Mouse (Mus musculus) kidney, postnatal 36 days (tissue): Measurements from ENCODE around the gene Slc4a5.
A peak's percentile ranks its signal among the peaks of the same experiment; 100 is the strongest.

Experiments used
- DNase-seq, 2 experiments: peaks; one replicate each; pipeline ENCODE4 v3.0.0; 2021 to 2022; ENCODE audit warnings: mixed read lengths in 2 of 2

The Slc4a5 gene

DNA sequence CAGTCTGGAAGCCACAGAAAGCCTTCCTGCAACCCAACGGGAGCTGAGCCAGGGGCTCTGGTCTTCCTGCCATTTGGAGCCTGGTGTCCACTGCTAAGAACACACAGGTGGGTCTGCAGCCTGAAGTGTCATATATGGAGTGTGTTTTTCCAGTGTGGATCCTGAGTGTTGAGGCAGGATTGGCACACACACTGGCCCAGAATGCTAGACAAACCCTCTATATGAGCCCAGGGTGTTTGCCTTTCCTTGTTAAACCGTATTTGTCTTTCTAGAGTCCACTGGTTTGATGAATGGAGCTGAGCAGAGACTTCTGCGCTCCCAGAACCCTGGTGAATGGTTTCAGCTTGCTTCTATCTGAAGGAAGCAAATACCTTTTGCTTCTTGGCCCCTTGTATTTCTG, at the start of gene Slc4a5:
TSS of gene Slc4a5 (plus strand) at position 15 of the 400 bp plus-strand sequence.
- no peak for DNase-seq

DNA sequence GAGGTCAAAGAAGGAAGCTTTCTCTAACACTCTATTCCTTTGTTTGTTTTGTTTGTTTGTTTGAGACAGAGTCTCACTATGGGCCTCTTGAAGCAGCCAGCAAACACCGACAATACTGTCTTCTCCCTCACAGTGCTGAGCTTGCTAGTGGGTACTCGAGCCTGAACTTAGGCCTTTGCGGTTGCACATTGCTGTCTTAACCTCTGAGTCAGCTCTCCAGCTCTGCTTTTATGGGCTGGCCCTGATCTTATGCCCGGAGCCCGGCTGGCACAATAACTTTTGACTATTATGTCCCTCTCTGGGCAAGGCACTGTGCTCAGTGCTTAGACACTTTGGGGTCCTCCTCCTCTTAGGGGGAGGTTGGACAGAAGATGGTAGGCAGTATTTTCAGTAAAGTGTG, 49.8 kb upstream of the Slc4a5 start:
- DNase-seq, result peak; percentile 57 to 72

DNA sequence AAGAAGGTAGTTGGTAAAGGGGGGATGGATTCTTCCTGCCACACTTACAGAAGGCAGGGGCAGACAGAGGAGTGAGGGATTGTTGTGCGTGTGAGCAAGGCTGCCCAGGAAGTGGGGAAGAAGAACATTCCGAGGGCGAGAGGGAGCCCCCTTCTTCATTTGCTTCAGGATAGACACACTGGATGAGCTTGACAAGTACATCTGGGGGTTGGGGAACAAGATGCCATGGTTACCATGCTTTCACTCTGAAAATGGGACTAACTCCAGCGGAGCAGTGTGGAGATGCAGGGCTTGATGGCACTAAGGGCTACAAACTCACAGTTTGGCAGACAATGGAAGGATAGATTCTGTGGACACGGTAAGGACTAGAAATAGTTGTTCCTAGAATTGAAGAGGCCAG, 48.6 kb upstream of the Slc4a5 start:
- DNase-seq, result no peak

DNA sequence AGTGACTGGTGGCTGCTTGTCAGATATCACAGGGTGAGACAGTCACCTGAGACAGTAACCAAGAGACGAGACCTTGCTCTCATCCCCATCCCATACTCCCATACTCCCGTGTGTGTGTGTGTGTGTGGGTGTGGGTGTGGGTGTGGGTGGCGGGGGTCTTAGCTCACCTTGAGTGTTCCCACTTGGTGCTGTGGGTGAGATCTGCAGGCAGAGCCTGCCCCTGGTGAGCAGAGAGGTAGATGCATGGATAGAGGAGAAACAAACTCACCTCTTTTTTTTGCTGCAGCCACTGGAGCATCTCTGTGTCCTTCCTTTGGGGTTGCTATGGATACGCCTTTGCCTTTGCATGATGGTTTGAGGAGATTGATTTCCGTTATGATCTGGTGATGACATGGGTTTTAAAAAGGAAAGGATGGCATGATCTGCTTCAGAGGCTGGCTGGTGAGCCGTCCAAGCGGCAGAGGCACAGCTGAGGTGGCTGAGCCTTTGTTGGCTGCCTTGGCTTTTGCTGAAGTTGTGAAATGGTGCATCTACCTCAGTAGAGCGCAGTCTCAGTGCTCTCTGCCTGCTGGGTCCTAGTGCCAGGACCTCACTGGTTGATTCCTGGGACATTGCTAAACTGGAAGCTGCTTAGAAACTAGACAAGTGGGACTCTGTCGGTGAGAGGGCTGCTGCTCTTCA, 47.2 kb upstream of the Slc4a5 start:
- no peak for DNase-seq

DNA sequence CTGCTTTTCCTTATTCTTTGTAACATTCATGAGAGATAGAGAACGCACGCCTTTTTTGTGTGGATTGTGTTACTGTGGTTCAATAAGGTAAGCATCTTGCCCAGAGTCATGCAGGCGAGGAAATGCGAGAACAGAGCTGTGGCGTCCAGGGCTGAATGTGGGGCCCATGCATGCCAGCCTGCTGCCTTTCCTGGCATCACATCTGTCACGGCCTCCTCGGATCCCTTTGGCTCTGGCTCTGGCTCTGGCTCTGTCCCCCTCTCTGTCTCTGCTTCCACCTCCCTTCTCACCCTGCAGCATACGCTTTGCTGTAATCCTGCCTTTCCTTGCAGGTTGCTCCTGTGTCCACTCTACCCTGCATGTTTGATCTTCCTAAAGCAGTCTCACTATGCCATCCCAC, 43.6 kb upstream of the Slc4a5 start:
- no peak for DNase-seq

DNA sequence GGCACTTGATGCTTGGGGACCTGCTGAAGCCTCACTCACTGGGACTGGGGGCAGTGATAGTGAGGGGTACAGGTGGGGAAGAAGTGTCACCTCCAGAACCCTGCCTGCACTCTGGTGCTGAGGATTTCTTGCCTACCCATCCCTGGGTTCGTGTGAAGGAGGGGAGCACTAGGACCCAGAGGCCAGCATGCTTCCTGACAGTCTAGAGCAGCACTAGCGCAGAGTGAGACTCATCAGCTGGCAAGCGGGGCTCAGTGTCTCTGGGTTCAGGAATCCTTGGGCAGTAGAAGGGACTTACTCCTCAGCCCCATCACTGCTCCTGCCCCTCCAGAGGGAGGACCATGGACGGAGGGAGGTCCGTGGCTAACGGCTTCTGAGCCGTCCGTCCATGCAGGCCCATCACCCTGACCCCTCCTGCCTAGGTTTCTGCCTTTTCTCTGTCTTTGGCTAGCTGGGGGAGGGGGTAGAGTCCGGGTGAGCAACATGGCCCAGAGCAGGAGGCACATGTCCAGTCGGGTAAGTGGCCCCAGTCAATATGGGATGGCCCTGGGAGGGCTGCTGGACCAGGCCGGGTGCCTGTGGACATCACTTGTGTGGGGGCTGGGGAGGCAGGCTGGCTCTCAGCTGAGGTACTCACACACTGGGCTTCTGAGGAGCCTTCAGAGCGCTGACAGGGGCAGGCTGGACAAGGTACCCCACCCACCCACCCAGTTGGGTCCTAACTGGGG, 40.1 kb upstream of the Slc4a5 start:
- peak in 1 of 2 experiments; percentile 28 for DNase-seq

DNA sequence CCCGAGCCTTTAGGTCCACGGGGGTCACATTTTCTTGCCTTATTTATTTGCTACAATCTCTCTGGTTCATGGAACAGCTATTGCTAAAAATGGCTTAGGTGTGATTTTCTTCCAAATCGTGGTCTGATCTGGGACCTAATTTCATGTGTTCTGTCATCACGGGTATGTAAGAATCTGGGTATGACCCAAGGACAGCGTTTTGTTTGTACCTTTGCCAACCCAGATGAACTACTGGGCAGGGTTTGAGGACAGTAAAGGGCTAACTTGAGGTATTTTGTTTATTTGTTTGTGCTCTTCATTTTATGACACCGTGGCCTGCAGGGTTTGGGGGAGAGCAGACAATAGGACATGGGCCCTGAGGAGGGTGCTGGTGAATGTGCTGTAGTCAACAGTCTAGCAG, 39.0 kb upstream of the Slc4a5 start:
- DNase-seq, result no peak

DNA sequence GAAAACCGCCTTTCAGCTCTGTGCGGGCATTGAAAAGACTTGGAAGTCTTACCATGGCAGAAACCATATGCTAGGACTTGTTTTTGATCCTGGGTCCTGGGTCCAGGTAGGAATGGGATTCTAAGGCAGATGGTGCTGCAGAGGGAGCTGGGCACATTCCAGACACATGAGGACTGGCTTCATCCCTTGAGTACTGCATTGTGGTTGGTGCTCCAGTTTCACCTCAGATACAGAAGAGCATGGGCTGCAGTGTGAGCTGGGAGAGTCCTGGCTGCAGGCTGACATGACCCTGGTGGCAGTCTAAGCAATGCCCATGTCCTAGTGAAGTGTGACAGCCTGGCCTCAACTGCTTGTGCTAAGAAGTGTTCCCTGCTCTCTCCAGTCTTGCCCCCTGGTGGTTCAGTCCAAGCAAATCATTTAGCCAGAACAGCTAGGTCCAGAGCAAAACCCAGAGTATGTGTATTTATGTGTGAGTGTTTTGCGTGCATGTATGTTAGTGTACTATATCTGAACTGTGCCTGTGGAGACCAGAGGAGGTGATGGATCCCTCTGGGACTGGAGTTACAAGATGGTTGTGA, 34.7 kb upstream of the Slc4a5 start:
- DNase-seq, result peak in 1 of 2 experiments; percentile 41

DNA sequence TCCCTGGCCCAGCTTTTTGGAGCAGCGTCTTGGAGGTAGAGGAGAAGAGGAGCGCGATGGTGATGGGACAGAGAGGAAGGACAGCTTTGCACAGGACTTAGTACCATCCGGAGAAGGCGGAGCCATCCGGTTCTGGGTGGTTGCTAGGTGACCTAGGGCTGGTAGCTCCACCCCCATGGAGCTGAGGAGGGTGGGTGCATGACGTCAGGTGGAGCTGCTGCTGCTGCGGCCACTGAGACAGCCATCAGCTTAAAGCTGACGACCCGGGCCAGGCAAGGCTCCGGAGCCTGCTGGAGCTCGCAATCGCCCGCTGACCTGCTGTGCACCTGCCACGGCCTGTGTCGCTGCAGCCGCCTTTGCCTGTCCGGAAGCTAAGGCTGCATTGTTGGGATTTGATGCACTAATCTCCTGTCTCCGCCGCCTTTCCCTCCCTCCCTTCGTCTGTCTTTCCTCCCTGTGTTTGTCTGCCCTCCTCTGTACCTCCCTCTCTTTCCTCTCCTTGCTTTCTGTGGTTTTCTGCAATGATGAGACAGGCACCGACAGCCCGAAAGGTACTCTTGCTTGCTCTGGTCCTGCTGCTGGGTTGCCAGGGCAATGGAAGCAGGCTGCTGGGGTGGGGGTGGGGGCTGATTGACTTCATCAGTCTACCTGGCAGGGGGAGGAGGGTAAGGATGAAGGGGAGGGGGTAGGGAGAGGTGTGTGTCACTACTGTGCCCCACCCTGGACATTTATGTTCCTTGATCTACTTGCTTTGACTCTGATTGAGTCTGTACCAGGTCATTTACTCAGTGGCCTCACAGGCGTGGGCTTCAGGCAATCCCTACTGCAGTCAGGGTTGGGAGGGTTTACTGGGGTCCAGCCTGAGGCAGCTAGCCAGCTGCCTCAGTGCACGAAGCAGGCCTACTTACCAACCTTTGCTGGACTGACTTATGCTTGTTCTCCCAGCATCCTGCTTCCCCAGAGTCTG, 33.5 kb upstream of the Slc4a5 start:
- peak; percentile 52 to 63 for DNase-seq

DNA sequence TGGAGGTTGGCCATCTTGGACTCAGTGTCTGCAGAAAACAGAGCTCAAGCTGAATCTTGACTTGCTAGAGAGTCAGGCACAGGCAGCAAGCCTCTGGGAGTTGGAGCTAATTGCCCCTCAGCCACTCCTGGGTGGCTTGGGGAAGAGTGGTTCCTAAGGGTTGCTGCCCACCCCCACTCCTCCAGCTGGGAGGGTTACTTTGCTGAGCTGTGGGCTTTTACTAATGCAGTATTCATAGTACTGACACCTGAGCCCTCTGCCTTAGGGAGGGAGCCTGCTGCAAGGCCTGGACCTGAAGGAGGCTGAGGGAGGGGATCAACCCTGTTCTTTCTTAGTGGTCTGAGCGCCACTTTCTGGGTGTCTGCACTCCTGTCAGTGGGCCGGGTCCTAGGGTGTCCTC, 32.7 kb upstream of the Slc4a5 start:
- DNase-seq, result no peak

DNA sequence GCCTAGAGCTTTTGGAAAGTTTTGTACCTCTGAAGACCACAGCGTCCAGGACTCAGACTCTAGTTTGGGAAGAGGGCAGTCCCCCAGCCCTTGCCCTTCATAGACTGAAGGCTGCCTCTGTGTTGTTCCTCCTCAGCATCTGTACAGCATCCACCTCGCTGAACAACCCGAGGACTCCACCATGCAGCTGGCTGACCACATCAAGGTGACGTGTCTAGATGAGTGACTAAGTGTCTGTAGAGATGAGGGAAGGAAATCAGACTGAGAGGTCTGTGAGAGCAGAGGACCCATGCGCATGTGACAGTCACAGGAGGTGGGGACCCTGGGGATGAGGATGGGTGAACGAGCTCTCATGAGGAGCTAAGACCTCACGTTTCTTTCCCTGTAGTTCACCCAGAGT, 26.1 kb upstream of the Slc4a5 start:
- DNase-seq, result no peak

DNA sequence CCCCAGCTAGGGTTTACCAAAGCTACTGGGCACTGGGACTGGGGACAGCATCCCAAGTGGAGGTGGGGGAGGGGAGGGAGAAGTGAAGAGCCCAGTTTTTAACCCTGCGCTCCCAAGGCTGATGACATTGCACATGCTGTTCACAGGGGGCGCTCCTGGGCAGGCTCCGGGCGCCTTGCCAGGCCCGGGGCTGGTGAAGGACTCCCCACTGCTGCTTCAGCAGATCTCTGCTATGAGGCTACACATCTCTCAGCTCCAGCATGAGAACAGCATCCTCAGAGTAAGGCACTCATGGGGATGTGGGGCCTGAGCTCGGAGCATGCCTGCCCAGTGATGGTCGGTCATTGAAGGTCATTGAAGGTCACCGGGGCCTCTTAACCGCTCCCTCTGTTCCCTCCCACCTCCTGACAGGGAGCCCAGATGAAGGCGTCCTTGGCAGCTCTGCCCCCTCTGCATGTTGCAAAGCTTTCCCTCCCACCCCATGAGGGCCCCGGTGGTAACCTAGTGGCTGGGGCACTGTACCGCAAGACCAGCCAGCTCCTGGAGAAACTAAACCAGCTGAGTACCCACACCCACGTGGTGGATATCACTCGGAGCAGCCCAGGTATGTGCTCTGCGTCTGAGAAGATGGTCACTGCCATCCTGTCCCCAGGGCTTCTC, 22.2 kb upstream of the Slc4a5 start:
- peak; percentile 56 to 77 for DNase-seq

DNA sequence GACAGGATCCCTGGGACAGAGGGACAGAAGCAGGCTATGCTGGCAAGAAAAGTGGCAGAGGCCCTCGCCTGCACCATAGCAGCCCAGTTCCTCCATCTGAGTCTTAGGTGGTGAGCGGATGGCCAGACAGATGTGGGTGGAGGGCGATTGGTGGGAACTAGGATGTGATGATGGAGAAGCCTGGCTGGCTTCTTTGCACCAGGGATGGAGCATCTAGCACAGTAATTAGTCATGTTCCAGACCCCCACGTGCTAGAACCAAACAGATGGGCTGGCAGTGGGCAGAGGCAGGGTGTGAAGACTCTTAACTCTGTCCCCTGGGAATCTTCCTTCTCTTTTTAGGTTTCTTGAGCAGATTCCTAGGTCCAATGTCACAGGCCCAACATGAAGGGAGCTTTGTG, 16.3 kb upstream of the Slc4a5 start:
- DNase-seq, result no peak

DNA sequence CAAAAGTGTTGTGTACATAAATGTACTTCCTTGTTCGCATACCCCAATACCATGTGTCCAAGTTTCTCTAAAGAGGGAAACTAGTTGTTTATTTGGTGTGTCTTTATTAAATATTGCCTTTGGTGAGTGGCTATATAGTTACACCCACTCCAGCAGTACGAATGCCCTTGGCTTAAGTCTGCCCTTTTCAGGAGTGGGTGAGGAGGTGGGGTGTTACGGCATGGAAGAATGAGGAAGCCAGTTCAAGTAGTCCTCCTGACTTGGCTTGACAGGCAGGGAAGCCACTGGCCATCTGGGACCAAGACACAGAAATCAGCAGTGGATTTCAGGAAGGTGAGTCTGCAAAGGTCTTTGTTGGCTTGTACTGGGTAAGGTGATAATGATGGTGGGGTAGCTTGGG, 13.8 kb upstream of the Slc4a5 start:
- DNase-seq, result no peak

DNA sequence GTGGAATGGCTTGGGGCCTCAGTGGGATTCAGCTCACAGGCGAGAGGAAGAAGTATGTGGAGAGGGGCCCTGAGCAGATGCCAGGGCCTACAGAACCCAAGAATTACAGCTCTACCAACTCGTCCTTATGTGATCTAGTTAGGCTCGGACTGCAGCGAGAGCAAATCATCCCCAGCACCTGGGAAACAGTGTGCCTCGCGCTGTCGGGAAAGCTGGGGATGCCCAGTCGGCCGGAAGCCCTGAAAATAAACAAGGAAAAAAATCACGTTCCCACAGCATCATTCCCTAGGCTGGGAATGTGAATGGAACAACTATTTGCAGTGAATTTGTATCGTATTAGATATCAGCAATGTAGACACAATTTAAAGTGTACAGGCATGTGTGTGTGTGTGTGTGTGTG, 13.3 kb upstream of the Slc4a5 start:
- no peak for DNase-seq

DNA sequence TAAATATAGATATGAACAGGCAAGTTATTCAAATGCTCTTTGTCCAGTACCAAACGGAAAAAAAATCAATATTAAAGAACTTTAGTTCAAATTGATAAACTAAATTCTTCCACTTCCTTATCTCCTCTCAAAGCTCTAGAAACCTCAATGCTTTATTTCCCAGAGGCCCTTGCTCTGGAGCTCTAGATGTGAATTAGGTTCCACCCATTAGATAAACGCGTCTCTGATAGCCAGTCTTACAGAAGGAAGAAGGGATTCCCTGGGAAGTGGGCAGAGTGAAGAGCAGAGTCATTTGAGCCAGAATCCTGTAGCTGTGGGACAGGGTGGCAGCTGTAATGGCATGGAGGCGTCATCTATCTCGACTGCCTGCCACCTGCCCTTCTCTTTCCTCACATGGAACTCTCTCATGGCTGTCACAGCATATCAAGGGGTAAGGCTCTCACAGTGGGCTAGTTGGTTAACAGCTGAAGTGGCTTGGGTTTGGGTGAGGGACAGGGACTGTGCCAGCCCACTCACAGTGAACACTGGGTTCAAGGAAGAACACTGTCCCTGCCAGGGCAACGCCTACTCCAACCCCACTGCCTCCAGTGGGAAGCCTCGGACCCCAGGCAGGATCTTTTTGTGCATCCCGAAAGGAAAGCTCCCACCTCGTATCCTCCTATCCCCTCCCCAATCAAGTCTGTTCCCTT, 12.1 kb upstream of the Slc4a5 start:
- DNase-seq, result no peak

DNA sequence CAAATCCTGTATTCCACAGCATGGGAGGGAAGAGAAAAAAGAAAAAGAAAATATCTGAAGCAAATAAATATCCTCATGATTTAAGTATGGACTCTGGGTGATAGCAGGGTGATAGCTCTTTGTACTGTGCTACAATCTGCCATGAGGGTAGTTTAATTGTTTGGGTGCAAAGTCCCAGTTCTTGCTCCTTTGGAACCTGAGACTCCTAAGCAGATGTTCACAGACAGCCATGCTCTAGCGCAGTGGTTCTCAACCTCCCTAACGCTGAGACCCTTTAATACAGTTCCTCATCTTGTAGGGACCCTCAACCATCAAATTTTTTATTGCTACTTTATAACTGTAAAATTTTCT, 11.6 kb upstream of the Slc4a5 start:
- DNase-seq, result no peak

DNA sequence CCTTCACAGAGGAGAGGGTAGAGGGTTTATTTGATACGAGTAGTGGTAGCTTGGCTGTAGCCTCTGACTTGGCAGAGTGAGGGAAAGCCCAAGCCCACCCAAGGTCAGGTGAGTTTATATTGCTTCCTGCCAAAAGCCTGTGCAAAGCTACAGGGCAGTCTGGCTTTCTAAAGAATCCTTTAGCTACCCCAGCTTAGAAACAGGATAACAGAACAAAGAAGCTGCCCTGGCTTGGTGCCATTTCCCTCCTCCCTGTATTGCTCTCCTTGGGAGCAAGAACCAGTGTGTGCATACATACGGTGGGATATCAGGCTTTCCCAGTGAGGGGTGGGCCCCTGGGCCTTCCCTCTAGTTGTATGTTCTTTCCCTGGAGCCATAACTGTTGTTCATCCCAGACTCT, 9.1 kb upstream of the Slc4a5 start:
- no peak for DNase-seq

DNA sequence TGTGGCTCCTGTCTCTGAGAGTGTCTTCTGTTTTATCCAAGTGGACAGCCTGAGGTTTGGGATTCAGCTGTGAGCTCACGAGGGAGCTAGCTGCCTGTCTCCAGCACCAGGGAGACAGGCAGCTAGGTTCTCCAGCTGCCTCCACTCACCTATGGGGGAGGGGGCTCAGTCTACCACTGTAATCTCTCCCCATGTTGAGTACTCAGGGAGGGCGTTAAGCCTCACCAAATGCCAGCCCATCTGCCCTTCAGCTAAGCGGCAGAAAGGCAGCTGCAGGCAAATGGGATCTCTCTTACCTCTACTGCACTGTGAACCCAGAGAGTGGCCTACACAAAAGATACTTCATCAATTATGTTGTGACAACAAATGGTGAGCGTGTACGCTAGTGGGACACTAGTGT, 8.1 kb upstream of the Slc4a5 start:
- no peak for DNase-seq

DNA sequence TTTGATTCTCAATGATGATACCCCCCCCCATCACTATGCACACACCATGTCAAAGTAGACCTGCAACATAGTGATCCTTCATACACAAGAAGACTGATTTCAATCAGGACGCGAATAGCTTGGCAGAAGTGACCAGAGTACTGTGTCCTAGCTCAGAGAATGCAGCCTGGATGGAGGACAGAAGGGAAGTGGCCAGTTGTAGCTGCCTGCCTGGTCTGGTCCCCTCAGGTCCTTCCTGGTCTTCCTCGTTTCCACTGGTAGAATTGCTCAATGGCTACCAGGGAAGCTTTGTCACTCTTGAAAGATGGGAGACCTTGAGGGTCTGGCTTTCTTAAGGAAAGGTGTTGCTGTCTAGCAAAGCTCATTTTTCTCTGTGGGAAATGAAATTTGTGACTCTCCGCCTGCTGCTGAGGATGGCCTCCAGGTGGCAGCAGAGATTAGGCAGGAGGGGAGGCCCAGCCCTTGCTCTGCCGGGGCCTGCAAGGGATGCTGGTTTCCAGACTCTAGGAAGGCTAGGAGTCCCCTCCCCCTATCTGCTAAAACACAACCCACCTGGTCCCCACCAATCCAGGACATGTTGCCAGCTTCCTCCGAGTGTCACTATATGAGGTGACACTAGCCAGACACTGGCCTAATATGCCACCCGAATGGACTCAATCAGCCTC, 4.5 kb upstream of the Slc4a5 start:
- DNase-seq, result peak; percentile 47 to 83

DNA sequence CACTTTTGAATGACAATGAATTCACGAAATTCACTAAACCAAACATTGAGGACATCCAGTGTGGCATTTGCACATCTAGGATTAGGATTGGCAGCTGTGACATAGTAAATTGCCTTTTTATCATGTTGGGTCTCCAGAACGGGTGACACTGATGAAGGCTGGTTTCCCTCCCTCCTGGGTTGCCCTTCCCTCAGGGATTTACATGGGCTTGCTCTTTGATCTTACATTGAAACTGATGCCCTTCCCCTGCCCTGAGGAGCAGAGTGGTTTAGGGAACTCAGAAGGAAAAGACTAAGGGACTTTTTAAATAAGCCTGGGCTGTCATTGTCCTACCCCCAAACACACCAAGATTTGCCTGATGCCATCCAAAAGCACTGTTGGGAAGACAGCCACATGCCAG, 11.9 kb downstream of the Slc4a5 start:
- no peak for DNase-seq
